Mouse (Mus musculus) erythroblast, embryonic 14.5 days (primary cell): Measurements from ENCODE around the gene Gm867. TPM values are rescaled to one million over a fixed set of nuclear protein-coding genes. Genes with fewer than 3 reads are reported as not detected.
A peak's percentile ranks its signal among the peaks of the same experiment; 100 is the strongest.

ENCODE experiments used
- H3K27me3 ChIP-seq: 2 replicates; pipeline ENCODE4 v1.6.1; 2012; ENCODE audit warnings: inconsistent platforms; ENCODE audit not compliant: control insufficient read depth
- H3K36me3 ChIP-seq: 2 replicates; pipeline ENCODE4 v1.6.1; 2012; ENCODE audit warnings: mild to moderate bottlenecking, inconsistent platforms; ENCODE audit not compliant: control insufficient read depth
- H3K4me1 ChIP-seq: 2 replicates; pipeline ENCODE4 v1.6.1; 2012; ENCODE audit warnings: inconsistent platforms; ENCODE audit not compliant: control insufficient read depth
- H3K4me3 ChIP-seq: replicated peaks from 2 replicates; pipeline ENCODE3; 2012; ENCODE audit warnings: moderate library complexity, mild to moderate bottlenecking, inconsistent platforms
- H3K9me3 ChIP-seq: 2 replicates; pipeline ENCODE4 v1.6.1; 2012; ENCODE audit warnings: low read length, inconsistent platforms, mixed read lengths; ENCODE audit not compliant: control insufficient read depth
- GATA1 ChIP-seq: IDR thresholded peaks from 2 replicates; pipeline ENCODE4 v1.6.1; 2012; ENCODE audit warnings: low read length, inconsistent platforms, mixed read lengths
- TAL1 ChIP-seq: IDR thresholded peaks from 3 replicates; pipeline ENCODE4 v1.6.1; 2012; ENCODE audit warnings: low read length, inconsistent platforms, mixed read lengths
- polyA plus RNA-seq: library from polyadenylated mRNA; stranded (reverse); fragments of >175 nt; gene quantifications from 2 replicates; pipeline ENCODE4 v1.2.3, GENCODE M21; 2012

Gene Gm867
- polyA plus RNA-seq, 1 experiment: 5.9 TPM

DNA sequence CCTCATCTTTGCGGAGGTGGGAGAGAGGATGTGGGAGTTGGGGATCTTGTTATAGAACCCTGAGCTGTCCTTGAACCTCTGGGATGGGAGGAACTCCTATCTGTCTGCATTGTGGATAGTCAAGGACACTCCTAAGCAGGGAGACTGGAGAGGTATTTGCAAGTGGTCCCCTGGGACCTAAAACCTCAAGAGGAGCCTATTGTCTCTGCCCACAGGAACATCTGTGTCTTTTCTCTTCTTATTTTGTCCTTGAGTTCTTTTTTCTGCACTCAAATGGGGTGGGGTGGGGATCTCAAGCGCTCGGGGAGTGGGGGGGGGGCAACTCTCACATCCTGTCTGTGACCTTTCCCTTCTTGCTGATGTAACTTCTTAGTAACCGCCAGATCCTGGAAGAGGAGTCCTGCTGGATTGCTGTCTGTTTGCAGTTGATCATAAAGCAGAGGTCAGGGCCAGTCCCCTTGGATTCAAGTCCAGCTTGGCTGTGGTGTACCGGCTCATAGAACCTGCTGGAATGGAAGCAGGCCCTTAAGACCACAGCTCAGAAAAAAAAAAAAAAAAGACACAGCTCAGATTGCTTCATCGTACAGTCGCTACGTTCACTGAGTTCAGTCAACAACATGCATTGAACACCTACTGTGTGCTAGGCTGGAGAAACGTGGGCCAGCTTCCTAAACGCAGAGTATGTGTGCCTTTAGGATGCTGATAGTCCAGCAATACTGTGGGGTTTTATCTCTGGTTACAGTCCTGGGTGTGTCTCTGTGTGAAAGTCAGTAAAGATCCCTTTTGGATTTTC is 2.4 kb downstream of the Gm867 start:
- peaks cover 13% of the 10 kb centered on the region for H3K27me3 ChIP-seq
- H3K4me3 ChIP-seq: peak overlapping the region; percentile 81
- no peaks in the 10 kb centered on the region for H3K9me3 ChIP-seq
- H3K4me1 ChIP-seq: peaks cover 68% of the 10 kb centered on the region
- H3K36me3 ChIP-seq: peaks cover 44% of the 10 kb centered on the region
- TF ChIP-seq TAL1 (peak; percentile 59; the same call in 2 of the 3 replicates), GATA1 (peak; percentile 31; the same call in 1 of the 2 replicates)

DNA sequence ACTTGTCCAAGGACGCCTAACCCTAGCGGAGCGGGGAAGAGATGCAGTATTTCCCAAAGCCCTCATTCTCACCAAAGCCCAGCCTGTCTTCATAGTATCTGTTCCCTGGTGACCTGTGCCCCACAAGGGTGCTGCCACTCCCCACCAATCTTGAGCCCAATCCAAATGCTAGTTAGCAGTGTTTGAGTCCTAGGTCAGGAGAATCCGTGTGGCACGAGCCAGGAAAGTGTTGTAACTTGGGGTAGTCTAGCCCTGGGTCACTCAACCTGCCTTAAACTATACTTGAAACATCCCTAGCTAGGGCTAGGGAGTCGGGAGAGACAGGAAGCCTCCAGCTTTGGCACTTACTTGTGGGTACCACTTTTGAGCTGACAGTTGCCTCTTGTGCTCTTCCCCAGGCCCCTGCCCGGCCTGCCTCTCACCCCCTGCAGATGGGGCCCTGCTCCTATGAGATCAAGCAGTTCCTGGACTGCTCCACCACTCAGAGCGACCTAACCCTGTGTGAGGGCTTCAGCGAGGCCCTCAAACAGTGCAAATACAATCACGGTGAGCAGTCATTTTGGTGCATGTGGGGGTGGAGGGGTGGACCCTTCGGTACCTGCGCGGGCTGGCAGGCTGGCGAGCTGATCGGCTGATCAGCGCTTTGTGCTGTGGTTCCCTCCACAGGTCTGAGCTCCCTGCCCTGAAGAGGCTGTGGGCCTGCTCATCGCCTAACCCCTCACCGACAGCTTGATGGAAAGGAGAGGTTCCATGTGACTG is 3.4 kb downstream of the Gm867 start:
- Histone ChIP-seq H3K9me3 (peaks cover 1% of the 10 kb centered on the region; the same call in 1 of the 2 replicates), H3K4me3 (peak overlapping the region; percentile 81), H3K36me3 (peaks cover 44% of the 10 kb centered on the region), H3K4me1 (peaks cover 71% of the 10 kb centered on the region), H3K27me3 (peaks cover 19% of the 10 kb centered on the region)
- TF ChIP-seq GATA1: no peak
- no peak for TF ChIP-seq TAL1

DNA sequence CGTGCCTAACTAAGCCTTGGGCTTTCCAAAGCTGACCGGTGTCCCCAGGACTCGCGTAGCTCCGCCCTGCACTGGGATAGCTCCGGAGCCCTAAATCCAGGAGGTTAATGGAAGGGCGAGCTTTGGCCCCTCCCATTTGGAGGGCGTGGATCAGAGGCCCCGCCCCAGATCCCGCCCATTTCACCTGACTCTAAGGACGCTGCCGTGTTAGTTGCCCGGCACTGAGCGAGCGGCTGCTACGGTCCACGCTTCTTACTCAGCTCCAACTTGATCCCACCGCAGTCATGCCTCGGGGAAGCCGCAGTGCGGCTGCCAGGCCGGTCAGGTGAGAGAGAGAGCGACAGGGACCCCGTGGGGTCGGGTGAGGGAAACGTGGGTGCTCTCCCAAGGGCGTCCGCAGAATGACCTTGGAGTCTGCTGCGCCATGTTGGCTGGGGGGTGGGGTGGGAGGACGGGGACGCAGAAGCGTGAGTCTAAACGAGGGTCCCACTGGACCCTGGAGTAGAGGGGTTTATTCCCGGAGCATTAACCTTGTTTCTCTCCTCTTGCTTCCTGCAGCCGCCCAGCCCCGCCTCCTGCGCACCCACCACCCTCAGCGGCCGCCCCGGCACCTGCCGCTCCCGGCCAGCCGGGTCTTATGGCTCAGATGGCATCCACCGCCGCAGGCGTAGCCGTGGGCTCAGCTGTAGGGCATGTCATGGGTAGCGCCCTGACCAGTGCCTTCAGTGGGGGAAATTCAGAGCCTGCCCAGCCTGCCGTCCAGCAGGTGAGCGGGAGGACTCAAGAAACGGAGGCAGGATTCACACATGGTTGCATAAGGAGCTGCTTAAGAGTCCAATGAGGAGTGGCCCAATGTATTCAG is 4.6 kb downstream of the Gm867 start, which contains the start of gene Mmp11:
Mmp11 (minus strand) TSS at position 817 of the 862 bp plus-strand sequence.
- Histone ChIP-seq H3K4me3 (peak within 1 kb of the TSS; percentile 81), H3K9me3 (peaks cover 6% of the 10 kb centered on the region; the same call in 1 of the 2 replicates), H3K27me3 (peaks cover 31% of the 10 kb centered on the region), H3K36me3 (peaks cover 42% of the 10 kb centered on the region), H3K4me1 (peaks cover 72% of the 10 kb centered on the region)
- TF ChIP-seq GATA1 (no peak), TAL1 (no peak)

DNA sequence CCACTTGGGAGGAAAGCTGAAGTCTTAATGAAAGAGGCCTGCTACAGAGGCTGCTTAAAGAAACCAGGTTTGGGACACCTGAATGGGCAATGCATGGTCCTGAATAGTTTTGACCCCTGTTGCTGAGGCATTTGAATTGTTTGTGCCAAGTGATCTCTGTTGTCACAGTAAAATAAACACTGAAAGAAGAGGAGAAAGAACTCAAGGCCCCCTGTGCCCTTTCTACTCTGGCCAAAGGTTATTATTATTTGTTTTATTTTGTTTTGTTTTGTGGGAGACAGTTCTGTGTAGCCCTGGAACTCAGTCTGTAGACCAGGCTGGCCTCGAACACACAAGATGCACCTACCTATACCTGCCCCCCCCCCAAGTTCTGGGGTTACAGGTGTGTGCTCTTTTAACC is 5.5 kb downstream of the Gm867 start:
- peaks cover 33% of the 10 kb centered on the region for H3K36me3 ChIP-seq
- peaks cover 6% of the 10 kb centered on the region; the same call in 1 of the 2 replicates for H3K9me3 ChIP-seq
- H3K4me1 ChIP-seq: peaks cover 63% of the 10 kb centered on the region
- H3K4me3 ChIP-seq: peak overlapping the region; percentile 81
- peaks cover 40% of the 10 kb centered on the region for H3K27me3 ChIP-seq
- no peak for TF ChIP-seq TAL1
- TF ChIP-seq GATA1: no peak

DNA sequence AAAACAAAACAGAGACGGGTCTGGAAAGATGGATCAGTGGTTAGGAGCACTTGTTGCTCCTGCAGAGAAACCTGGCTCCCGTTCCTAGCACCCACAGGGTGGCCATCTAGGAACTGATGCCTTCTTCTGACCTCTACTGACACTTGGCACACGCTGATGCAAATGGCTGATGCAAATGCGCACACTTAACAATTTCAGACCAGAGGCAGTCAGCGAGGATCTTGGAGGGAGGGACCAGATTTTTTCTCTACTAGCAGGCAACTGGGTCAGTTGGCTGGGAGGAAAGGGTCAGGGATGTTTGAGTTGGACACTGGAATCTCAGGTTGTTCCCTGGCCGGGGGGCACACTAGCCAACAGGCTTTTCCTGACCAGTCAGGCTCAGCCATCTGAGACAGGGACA is 7.6 kb downstream of the Gm867 start, which contains the start of gene Chchd10:
Chchd10 (plus strand) TSS at position 240 of the 400 bp plus-strand sequence.
- H3K27me3 ChIP-seq: peaks cover 61% of the 10 kb centered on the region
- peak within 1 kb of the TSS; percentile 50 for H3K4me3 ChIP-seq
- H3K36me3 ChIP-seq: peaks cover 18% of the 10 kb centered on the region
- peaks cover 47% of the 10 kb centered on the region for H3K4me1 ChIP-seq
- no peak for TF ChIP-seq GATA1
- TF ChIP-seq TAL1: no peak
- H3K9me3 ChIP-seq: peaks cover 6% of the 10 kb centered on the region; the same call in 1 of the 2 replicates

DNA sequence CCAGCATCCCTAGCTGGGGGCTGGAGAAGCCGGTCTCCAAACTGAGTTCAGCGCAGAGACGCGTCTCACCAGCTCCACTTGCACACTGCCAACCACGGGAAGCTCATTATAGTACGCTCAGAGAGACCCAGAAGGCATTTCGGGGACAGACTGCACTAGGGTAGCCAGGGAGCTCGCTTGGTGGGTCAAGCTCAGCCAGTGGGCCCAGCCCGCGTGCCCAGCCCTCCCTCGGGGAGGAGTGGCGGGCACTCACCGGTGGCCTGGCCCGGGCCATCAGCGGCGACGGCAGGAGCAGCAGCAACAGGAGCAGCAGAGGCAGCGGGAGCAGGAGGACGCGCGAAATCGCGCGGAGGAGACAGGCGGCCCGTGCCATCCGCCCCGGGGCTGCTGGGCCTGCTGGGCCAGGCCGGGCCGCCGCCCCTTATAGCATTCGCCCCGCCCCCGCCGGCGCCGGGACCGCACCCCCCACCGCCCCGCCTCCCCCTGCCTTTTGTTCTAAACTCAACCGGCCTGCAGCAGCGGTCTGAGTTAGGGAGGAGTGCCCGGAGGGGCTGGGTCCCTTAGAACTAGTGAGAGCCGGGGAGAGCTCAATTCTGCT is 8.3 kb downstream of the Gm867 start:
- TF ChIP-seq TAL1 (no peak), GATA1 (no peak)
- H3K9me3 ChIP-seq: peaks cover 6% of the 10 kb centered on the region; the same call in 1 of the 2 replicates
- peaks cover 40% of the 10 kb centered on the region for H3K4me1 ChIP-seq
- H3K4me3 ChIP-seq: peak overlapping the region; percentile 50
- peaks cover 68% of the 10 kb centered on the region for H3K27me3 ChIP-seq
- peaks cover 11% of the 10 kb centered on the region for H3K36me3 ChIP-seq

DNA sequence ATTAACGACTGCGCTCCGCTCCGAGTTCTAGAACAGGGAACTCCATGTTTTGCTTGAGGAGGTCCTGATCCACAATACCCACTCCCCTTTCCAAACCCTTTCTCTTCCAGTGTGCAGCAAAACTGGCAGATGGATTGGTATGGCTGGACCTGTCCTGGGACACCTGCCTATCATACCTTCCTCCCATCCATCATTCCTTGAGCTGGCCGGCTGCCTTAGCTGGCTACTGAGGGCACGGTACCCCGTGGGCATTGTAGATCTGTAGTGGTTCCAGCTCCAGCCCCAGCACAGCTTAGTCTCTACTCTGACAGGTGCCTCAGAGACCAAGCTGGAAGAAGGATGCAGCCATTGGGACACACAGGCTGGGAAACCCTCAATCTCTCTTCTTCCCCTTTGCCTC is 9.2 kb downstream of the Gm867 start:
- TF ChIP-seq TAL1 (no peak), GATA1 (no peak)
- Histone ChIP-seq H3K4me1 (peaks cover 31% of the 10 kb centered on the region), H3K27me3 (peaks cover 77% of the 10 kb centered on the region), H3K36me3 (peaks cover 3% of the 10 kb centered on the region), H3K9me3 (peaks cover 6% of the 10 kb centered on the region; the same call in 1 of the 2 replicates), H3K4me3 (no peak overlapping the region)

DNA sequence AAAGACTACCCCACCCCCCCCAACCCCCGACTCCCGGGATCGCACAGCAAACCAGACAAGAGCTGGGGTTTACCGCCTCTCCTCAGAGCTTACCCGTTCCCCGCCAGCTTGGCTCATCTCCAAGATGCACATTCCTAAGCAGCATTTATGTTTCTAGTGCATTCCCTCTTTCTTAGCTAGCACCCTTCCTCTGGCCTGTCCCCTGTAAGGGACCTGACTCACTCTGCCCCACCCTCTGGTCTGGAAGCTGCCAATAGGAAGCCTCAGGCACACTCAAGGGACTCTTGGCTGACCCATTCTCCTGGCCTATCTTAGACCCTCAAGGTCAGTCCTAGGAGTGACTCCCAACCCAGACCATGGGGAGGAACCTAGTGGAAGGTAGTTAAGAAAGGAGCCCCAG is 10.2 kb downstream of the Gm867 start:
- H3K4me3 ChIP-seq: no peak overlapping the region
- TF ChIP-seq TAL1 (no peak), GATA1 (no peak)
- H3K27me3 ChIP-seq: peaks cover 87% of the 10 kb centered on the region

More for the DNA sequence above, 10.2 kb downstream of the Gm867 start:
- H3K4me1 ChIP-seq: peaks cover 21% of the 10 kb centered on the region
- H3K9me3 ChIP-seq: peaks cover 6% of the 10 kb centered on the region; the same call in 1 of the 2 replicates
- H3K36me3 ChIP-seq: no peaks in the 10 kb centered on the region
